Mouse (Mus musculus): ENCODE data around the gene Hpse.

The Hpse gene

GRCm38 (mm10) chr5:100719235-100720088 is at the start of gene Hpse:
Hpse (minus strand) TSS chr5:100719716.
- no peak for DNase-seq (ENCODE audit: low spot score)

- no peak for DNase-seq (ENCODE audit: low spot score)
Measured at GRCm38 (mm10) chr5:100766026-100766425, 46.5 kb upstream of the Hpse start.

GRCm38 (mm10) chr5:100761736-100762135 is 42.2 kb upstream of the Hpse start:
- DNase-seq (ENCODE audit: low spot score): no peak

GRCm38 (mm10) chr5:100760049-100760663 is 40.6 kb upstream of the Hpse start:
- no peak for DNase-seq (ENCODE audit: low spot score)

- no peak for DNase-seq (ENCODE audit: low spot score)
Measured at GRCm38 (mm10) chr5:100758121-100758520, 38.6 kb upstream of the Hpse start.

- DNase-seq (ENCODE audit: low spot score): no peak
Measured at GRCm38 (mm10) chr5:100753407-100753806, 33.9 kb upstream of the Hpse start.

- DNase-seq (ENCODE audit: low spot score): no peak
Measured at GRCm38 (mm10) chr5:100751655-100752054, 32.1 kb upstream of the Hpse start.

GRCm38 (mm10) chr5:100750617-100751255 is 31.2 kb upstream of the Hpse start:
- no peak for DNase-seq (ENCODE audit: low spot score)

- DNase-seq (ENCODE audit: low spot score): no peak
Measured at GRCm38 (mm10) chr5:100738802-100739201, 19.3 kb upstream of the Hpse start.

GRCm38 (mm10) chr5:100736919-100737318 is 17.4 kb upstream of the Hpse start:
- DNase-seq (ENCODE audit: low spot score): no peak

- no peak for DNase-seq (ENCODE audit: low spot score)
Measured at GRCm38 (mm10) chr5:100734535-100734934, 15.0 kb upstream of the Hpse start.

GRCm38 (mm10) chr5:100728757-100729156 is 9.2 kb upstream of the Hpse start:
- no peak for DNase-seq (ENCODE audit: low spot score)

GRCm38 (mm10) chr5:100726001-100726400 is 6.5 kb upstream of the Hpse start:
- no peak for DNase-seq (ENCODE audit: low spot score)

- DNase-seq (ENCODE audit: low spot score): no peak
Measured at GRCm38 (mm10) chr5:100716762-100717161, 2.8 kb downstream of the Hpse start.

GRCm38 (mm10) chr5:100711219-100711618 is 8.3 kb downstream of the Hpse start:
- no peak for DNase-seq (ENCODE audit: low spot score)

- no peak for DNase-seq (ENCODE audit: low spot score)
Measured at GRCm38 (mm10) chr5:100710012-100710411, 9.5 kb downstream of the Hpse start.

GRCm38 (mm10) chr5:100709035-100709434 is 10.5 kb downstream of the Hpse start:
- DNase-seq (ENCODE audit: low spot score): no peak

- DNase-seq (ENCODE audit: low spot score): no peak
Measured at GRCm38 (mm10) chr5:100706675-100707074, 12.8 kb downstream of the Hpse start.

- no peak for DNase-seq (ENCODE audit: low spot score)
Measured at GRCm38 (mm10) chr5:100704272-100704671, 15.2 kb downstream of the Hpse start.

- DNase-seq (ENCODE audit: low spot score): no peak
Measured at GRCm38 (mm10) chr5:100702325-100702724, 17.2 kb downstream of the Hpse start.

GRCm38 (mm10) chr5:100700861-100701620 is 18.5 kb downstream of the Hpse start:
- DNase-seq (ENCODE audit: low spot score): no peak

GRCm38 (mm10) chr5:100697886-100698285 is 21.6 kb downstream of the Hpse start:
- DNase-seq (ENCODE audit: low spot score): no peak

Data from urinary bladder, postnatal 10 days (tissue).